Mouse (Mus musculus): ENCODE data around the gene Slc26a8.
"Not testable (repeated sequence)": the region's sequence is repeated elsewhere in the genome, so short reads cannot be mapped to it uniquely, and the experiment has no call there.

Gene Slc26a8

GRCm38 (mm10) chr17:28689586-28690283 lies at the start of gene Slc26a8:
Gene Slc26a8 (minus strand): TSS chr17:28690233.
- no peak for DNase-seq (ENCODE audit: extremely low read depth, insufficient read length, low spot score)

GRCm38 (mm10) chr17:28739244-28739643 lies 49.2 kb upstream of the Slc26a8 start:
- DNase-seq (ENCODE audit: extremely low read depth, insufficient read length, low spot score): no peak

DNA sequence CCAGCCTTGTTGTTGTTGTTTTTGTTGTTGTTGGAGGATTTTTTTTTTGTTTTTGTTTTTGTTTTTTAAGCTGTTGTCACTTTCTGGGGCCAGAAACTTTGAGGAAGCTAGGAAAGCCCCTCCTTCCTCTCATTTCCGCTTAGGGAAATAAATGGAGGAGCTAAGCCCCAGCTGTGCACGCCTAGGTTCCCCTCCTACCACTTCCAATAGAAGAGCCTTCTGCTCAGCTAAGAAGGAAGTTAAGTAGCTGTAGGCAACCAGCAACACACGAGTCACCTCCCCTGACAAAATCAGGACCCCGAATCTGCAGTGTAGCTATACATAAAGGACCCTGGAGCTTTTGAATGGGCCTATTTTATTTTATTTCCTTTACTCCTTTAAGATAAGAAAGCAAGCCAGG lies 47.9 kb upstream of the Slc26a8 start:
- no peak for DNase-seq (ENCODE audit: extremely low read depth, insufficient read length, low spot score)

DNA sequence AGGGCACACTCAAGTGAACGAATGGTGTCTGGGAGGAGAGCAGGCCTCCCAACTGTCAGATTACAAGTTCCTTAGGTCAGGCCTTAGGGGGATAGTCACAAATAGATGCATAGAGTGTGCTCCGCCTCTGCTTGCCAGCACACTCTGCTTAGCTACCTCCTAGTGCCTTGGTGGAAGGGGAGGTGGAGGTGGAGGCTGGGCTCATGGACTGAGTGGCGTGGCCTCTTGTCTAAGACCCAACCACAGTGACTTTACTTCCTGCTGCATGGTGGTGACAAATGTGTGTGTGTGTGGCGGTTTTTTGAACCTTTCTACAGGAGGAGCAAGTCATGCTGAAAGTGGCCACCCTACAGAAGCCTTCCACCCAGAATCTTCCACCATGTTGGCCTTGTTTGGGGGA lies 46.5 kb upstream of the Slc26a8 start:
- DNase-seq (ENCODE audit: extremely low read depth, insufficient read length, low spot score): no peak

GRCm38 (mm10) chr17:28735317-28736105 lies 45.5 kb upstream of the Slc26a8 start:
- no peak for DNase-seq (ENCODE audit: extremely low read depth, insufficient read length, low spot score)

- DNase-seq (ENCODE audit: extremely low read depth, insufficient read length, low spot score): not testable (repeated sequence)
Measured at GRCm38 (mm10) chr17:28727511-28727910, 37.5 kb upstream of the Slc26a8 start.

DNA sequence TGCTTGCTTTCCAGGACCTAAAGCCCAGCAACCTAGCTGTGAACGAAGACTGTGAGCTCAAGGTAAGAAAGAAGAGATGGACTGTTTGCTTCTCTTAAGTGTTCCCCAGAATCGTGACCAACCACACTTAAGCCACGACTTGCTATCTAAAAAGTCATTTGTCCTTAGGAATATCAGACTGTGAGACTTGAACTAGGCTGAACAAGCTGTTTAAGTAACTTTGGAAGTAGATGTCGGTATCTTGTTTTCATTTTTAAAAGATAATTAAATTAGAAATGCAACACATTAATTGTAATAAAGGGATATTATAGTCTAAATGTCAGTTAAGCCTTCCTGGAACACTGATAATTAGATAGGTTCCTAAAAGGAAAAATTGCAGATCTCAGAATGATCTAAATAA lies 35.8 kb upstream of the Slc26a8 start, which contains the start of gene AC170998.1:
Gene AC170998.1 (plus strand): TSS at position 301 of the 400 bp plus-strand sequence.
- DNase-seq (ENCODE audit: extremely low read depth, insufficient read length, low spot score): no peak

GRCm38 (mm10) chr17:28717535-28717934 lies 27.5 kb upstream of the Slc26a8 start:
- DNase-seq (ENCODE audit: extremely low read depth, insufficient read length, low spot score): no peak

- no peak for DNase-seq (ENCODE audit: extremely low read depth, insufficient read length, low spot score)
Measured at GRCm38 (mm10) chr17:28715832-28716548, 26.0 kb upstream of the Slc26a8 start.

DNA sequence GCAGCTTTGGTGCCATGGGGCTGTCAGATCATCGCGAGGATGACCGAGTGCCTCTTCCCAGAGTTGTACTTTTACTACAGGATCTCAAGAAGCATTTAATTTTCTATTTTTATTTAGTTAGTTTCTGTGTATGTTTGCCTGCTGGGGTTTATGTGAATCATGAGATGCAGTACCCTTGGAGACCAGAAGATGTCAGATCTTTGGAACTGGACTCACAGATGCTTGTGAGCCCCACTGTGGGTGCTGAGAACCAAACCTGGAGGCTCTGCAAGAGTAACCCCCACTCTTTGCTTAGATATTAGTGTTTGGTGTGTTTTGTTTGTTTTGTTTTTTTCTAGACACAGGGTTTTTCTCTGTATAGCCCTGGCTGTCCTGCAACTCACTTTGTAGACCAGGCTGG lies 24.0 kb upstream of the Slc26a8 start:
- no peak for DNase-seq (ENCODE audit: extremely low read depth, insufficient read length, low spot score)

DNA sequence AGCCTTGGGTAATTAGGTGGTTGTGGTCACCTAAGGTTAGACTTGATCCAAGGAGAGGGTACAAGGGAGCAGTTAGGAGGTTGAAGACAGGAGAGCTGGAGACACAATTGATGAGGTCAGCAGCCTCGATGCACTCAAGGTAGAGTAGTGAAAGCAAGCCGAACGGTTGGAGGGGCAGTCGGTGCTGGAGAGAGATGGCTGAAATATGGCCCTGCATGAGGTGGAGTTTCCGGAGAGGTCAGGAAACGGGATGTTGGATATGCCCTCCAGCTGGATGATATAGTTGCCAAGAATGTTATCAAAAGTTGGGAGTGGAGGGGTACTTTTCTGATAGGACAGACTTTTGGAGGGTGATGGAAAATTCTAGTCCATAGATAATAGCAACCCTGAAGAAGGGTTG lies 22.3 kb upstream of the Slc26a8 start:
- no peak for DNase-seq (ENCODE audit: extremely low read depth, insufficient read length, low spot score)

DNA sequence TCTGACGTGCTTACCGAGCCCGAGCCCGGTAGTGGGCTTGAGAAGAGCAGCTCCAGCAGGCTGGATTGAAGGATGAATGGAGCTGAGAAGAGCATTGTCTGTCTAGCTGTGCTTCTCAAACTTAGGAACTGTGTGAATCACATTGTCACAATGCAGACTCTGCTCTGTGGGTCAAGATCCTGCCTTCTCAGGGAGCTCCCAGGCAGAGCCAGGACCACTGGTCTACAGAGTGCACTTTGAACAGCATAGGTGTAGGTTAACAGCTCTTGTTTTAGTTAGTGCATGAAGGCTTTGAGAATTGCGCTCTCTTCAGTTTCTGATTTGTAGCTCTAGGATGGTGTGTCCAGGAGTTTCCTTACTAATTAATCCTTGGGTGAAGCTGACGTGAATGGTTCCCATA lies 21.2 kb upstream of the Slc26a8 start:
- DNase-seq (ENCODE audit: extremely low read depth, insufficient read length, low spot score): no peak

GRCm38 (mm10) chr17:28710291-28710688 lies 20.3 kb upstream of the Slc26a8 start:
- DNase-seq (ENCODE audit: extremely low read depth, insufficient read length, low spot score): no peak

GRCm38 (mm10) chr17:28709552-28710290 lies 19.7 kb upstream of the Slc26a8 start:
- DNase-seq (ENCODE audit: extremely low read depth, insufficient read length, low spot score): no peak

- DNase-seq (ENCODE audit: extremely low read depth, insufficient read length, low spot score): no peak
Measured at GRCm38 (mm10) chr17:28708989-28709388, 19.0 kb upstream of the Slc26a8 start.

DNA sequence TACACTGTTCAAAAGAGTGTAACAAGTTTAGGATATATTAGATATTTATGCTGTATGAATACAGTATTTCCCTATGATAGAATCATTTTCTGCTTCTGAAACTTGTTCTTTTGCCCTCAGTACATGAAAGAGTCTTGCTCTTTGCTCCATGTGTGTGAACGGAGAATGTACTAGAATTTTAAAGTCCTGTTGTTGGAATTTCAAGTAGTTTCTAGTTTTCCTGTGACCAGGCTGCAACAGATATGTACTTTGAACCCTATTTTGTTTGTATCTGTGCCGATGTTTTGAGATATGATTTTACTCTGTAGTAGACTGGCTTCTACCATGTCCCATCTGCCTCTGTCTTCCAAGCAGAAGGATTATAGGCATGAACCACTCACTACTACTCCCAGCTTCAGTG lies 17.8 kb upstream of the Slc26a8 start:
- no peak for DNase-seq (ENCODE audit: extremely low read depth, insufficient read length, low spot score)

GRCm38 (mm10) chr17:28707136-28707627 lies 17.1 kb upstream of the Slc26a8 start:
- no peak for DNase-seq (ENCODE audit: extremely low read depth, insufficient read length, low spot score)

- DNase-seq (ENCODE audit: extremely low read depth, insufficient read length, low spot score): no peak
Measured at GRCm38 (mm10) chr17:28706697-28707096, 16.7 kb upstream of the Slc26a8 start.

- DNase-seq (ENCODE audit: extremely low read depth, insufficient read length, low spot score): no peak
Measured at GRCm38 (mm10) chr17:28702646-28703045, 12.6 kb upstream of the Slc26a8 start.

DNA sequence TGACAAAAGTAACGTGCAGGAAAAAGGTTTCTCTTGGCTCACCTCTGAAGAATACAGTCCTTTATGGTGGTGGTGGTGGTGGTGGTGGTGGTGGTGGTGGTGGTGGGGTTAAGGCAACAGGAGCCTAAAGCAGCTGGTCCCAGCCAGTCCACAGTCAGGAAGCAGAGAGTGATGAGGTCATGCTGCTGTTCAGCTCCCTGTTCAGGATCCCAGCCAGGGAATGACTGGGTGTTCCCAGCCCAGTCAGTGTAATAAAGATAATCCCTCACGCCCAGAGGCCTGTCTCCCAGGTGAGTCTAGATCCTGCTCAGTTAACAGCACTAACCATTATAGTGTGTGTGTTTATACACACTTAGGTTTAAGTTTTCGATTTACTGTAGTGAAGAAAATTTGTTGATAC lies 11.7 kb upstream of the Slc26a8 start:
- DNase-seq (ENCODE audit: extremely low read depth, insufficient read length, low spot score): no peak

GRCm38 (mm10) chr17:28701171-28701570 lies 11.1 kb upstream of the Slc26a8 start:
- no peak for DNase-seq (ENCODE audit: extremely low read depth, insufficient read length, low spot score)

Measured in 3134 (cell line).